Mouse (Mus musculus) cerebellum, adult 9-10 months (tissue): ENCODE measurements around the gene Txlnb.

Source experiments
- DNase-seq: peaks from one replicate; pipeline ENCODE4 v3.0.0; 2022

Txlnb gene

DNA sequence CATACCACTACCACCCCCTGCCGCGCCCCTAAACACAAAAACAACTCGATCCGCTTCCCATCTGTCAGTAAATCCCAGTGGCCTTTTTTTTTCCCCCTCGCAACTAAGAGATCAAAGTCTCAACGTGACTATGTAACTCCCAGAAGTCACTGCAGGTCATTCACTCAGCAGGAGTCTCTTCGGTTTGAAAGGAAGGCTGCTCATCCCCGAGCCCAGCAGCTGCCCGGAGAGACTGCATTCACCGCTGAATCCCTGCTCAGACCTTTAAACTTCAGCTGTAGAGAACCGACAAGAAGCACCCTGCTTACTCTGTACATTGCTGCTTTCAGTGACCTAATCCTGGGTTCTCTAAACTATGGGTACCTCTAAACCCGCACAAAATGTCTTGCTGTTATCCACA, 31.4 kb downstream of the Txlnb start:
- no peak for DNase-seq

DNA sequence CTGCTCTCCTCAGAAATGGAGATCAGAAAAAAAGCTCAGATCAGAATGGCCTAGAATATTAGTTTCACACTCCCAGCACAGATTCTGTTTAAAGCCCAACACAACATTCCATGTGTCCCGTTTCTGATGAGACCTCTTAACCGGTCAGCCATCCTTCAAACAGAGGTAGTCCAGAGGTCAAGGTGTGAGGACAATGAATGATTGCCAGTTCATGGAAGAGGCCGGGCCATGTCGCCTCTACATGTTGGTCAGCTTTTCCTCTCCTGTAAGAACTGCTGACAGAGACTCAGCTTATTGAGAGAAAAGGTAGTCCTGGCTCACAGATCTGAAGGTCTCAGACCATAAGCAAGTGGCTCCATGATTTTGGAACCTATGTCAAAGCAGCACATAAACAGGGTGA, 33.2 kb downstream of the Txlnb start:
- no peak for DNase-seq

- DNase-seq: no peak
Measured at GRCm38 (mm10) chr10:17831041-17831440, 35.0 kb downstream of the Txlnb start.

DNA sequence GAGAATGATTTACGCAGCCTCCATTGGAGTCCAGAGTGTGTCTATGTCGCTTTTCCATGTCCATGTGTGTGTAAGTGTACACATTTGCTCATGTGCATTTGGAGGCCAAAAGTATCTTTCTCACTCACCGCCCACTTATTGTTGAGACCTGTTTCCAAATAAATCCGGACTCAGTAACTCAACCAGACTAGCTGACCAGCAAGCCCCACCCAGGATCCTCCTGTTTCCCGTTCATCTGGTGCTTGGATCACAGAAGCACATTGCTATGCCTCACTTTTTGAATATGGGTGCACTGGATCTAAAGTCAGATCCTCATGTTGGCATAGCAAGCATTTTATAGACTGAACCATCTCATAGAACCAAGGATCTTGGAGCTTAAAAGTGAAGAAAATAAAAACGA, 39.0 kb downstream of the Txlnb start:
- DNase-seq: no peak

DNA sequence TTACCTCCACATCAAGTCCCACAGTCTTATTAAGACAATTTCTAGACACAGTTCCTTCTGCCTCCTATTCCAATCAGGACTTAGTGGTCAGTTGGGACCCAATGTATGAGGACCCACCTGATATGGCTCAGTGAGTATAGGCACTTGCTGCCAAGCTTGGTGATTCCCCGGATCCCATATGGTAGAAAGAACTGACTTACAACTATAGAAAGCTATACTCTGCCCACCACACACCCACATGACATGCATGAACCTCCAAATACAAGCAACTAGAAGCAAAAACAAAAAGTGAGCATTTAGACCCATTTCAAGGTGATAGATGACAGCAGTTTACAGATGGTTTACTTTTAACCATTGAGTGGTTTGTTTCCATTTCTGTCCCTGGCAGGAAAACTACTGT, 40.2 kb downstream of the Txlnb start:
- no peak for DNase-seq

DNA sequence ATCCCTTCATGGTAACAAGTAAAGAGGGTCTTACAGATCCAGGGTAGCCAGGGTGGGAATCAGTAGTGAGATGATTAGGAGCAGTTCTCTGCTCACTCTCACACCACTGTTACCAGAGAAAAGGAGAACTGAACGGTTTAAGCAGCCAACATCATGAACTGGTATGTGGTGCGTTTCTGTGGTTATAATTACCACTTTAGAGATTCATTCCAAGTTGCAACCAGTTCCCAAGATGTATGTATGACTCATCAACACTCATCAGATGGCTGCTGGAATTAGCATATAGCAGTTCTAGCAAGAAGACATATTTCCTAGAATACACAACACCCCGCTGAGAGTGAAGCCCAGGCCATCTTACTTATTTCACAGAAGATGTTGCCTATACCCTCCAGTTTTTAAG, 46.0 kb downstream of the Txlnb start:
- no peak for DNase-seq

GRCm38 (mm10) chr10:17844781-17845537, 48.9 kb downstream of the Txlnb start:
- no peak for DNase-seq

DNA sequence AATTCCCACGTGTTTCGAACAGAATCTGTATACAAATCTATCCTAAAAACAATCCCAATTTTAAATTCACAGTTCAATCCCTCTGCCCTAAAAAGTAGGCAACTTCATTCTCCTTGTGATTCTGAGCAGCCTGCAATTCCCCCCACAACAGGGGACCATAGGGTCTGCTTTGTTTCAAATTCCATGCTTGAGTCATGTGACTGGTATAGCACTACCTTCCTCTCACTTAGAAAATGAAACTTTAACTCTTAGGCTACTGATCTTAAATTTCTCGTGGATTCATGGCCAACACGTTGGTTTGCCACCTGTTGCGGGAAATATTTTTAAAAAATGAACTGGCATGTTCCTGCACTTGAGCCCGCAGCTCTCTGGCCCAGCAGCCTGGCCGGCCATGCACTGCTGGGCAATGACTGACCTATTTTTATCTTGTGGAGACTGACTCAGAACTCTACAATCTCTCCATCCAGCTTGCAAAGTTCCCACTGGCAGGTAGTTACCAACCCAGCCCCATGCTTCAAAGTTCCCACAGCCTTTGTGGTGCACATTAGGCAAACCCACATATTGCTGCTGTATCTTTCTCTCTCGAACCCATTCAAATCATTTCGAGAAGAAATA, 61.7 kb downstream of the Txlnb start:
- DNase-seq: no peak

DNA sequence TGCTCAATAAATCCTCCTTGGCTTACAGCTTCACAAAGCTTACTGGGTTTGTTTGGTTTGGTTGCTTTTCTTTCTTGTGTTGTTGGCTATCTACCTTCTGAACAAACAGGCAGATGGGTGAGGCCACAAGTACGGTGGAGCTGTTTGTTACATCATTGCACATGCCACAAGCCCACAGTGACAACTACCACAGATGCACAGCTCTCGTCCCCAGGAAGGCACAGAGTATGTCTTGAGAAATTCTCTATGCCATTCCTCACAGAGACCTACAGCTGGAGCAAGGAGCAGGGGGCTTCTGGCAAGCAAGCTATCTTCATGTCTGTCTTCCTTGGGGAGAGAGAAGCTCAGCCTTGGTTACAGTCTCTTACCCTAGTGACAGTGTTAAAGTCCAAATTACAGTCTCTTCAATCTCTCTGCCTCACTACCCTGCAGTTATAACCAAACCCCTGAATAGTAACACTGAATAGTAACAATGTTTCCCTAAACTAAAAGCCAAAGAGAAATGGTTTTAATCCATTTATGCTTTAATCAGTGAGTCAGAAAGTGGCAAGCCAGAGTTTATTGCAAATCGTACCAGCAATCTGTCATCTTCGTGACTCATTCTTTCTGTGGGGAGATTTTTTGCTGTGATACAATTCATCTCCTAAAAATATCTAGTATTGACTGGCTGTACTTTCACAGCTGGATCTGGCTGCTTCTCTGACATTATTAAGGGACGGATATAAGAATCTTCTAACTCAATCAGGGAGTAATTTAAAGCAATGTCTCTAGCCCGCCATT, 64.9 kb downstream of the Txlnb start:
- DNase-seq: no peak

DNA sequence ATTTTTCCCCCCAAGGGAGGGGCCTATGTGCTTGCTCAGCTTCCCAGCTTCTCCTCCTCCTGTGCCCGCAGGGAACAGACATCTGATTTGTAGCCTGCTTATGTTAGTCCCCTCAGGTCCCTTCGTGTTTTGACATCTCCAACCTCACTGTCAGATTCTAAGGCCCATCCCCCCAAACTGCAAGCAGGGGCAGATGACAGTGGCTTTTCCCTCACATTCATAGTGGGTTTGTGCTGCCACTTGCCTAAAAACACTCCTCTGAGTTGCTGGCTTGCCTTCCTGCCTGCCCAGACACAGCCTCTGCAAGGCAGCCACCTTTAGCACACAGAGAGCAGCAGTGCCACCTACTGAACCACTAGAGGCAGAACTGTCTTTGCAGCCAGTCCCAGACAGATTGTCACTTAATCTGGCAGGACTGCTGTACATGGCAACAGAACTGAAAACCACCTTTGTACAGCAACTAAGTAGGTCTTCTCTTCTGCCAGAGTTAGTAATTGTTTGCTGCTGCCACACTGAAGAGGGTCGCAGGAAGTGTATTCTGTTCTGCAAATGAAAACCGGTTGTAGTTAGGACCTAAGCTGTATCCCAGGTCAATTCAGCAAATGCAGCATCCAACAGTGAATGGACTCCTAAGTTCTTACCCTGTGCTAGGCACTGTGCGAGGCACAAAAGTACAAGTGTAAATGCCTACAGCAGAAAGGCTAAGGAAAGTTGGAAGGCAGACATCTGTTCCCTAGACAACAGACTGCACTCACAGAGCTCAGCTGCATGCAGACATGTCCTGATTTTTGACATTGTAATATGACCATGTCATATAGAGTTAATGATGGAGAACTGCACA, 74.0 kb downstream of the Txlnb start:
- peak; percentile 49 for DNase-seq

GRCm38 (mm10) chr10:17878002-17878919, 82.2 kb downstream of the Txlnb start:
- DNase-seq: no peak

GRCm38 (mm10) chr10:17880038-17880437, 84.0 kb downstream of the Txlnb start:
- DNase-seq: no peak

GRCm38 (mm10) chr10:17880724-17881123, 84.7 kb downstream of the Txlnb start:
- no peak for DNase-seq
